Mouse (Mus musculus) adrenal gland (tissue): Measurements from ENCODE around the gene Abcb9.

Experiments
- intact Hi-C: fragments of 180-260 bp; cut with DNase I; formaldehyde crosslinking; loops from one replicate; pipeline ENCODE4 v1.15.1; 2025

Abcb9 gene

DNA sequence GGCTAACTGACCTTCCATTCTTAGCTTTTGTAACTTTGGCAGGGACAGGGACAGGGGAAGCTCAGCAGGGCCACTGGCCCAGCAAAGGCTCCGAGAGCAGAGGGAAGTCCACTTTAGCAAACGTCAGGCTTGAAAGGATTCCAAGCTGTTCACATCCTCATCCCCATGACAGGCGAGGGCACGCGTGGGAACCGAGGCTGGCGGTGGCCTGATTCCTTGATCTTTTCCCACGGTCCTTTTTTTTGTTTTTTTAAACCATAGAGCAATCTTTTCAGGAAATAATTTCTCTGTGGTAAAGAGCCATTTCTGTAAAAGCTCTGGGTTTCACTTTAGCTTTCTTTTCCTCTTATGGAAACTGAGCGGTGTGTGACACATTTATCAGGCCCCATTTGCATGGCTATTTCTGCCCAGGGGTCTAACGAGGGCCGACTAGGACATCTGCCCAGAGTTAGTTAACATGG, 80.8 kb downstream of the Abcb9 start:
- intact Hi-C loops: no loop called here

DNA sequence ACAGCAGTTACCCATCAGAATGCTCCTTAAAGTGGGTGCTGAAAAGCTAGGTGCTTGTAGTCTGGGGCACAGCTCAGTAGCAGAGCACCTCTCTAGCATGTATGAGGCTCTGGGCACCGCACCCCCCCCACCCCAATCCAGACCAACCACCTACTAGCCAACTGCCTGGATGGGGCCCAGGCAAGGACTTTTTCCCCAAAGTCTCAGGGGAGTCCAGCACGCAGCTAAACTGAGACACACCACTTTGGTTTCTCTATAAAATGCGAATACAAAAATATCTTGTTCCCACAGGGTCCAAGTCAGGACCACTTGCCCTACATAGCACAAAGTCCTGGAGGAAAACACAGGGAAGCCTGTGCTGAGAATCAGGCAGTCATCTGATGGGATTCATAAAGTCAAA, 81.4 kb downstream of the Abcb9 start:
- intact Hi-C loops: no loop called here

GRCm38 (mm10) chr5:124013747-124014146, 81.9 kb downstream of the Abcb9 start:
- intact Hi-C loops: no loop called here

- intact Hi-C loops: no loop called here
Observed at GRCm38 (mm10) chr5:124012885-124013284, 82.7 kb downstream of the Abcb9 start.

DNA sequence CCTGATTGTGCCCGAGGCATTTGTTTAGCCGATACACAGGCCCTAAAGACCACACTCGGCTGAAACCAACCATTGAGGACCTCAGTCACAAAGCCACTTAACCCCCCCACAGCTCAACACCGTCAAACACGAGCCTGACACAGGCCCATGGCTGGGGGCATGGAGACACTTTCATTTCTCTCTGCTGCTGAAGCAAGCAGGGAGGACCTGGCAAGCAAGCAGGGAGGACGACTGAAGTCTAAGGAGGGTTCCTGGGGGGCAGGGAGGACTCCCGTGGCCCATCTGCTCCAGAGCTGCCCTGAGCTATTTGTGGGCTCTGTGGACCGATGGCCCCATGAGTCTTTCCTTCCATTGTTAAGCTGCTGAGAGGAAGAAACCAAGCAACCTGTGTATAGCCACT, 83.7 kb downstream of the Abcb9 start:
- intact Hi-C loops: no loop called here
